Mouse (Mus musculus): ENCODE measurements around the gene Fasl. TPM values are rescaled to one million over a fixed set of nuclear protein-coding genes. Genes with fewer than 3 reads are reported as not detected.

Fasl gene
- polyA plus RNA-seq, 1 experiment from 2014 or later, result not detected

- Histone ChIP-seq H3K27me3 (ENCODE audit: control insufficient read depth, insufficient read depth, low read length) (no peaks in the 10 kb centered on the region), H3K27ac (replicated peaks) (no peak overlapping the region), H3K4me2 (replicated peaks; ENCODE audit: low read depth) (no peak overlapping the region), H3K9me3 (ENCODE audit: control insufficient read depth, low read length) (no peaks in the 10 kb centered on the region), H3K4me1 (replicated peaks; ENCODE audit: control insufficient read depth, insufficient read depth) (no peaks in the 10 kb centered on the region), H3K4me3 (ENCODE audit: low read depth, low read length) (no peak overlapping the region), H3K9ac (ENCODE audit: low read length) (no peak overlapping the region), H3K36me3 (ENCODE audit: control insufficient read depth, insufficient read depth, low read length) (no peaks in the 10 kb centered on the region)
- DNase-seq (ENCODE audit: low spot score), result no peak
- TF ChIP-seq EP300 (optimal IDR thresholded peaks at IDR 0.05), result no peak
- TF ChIP-seq CTCF (IDR thresholded peaks at IDR 0.05; ENCODE audit: low read depth), result no peak
- 70% methylated on average over 14 of the region's 14 CpGs for WGBS
- no peak for ATAC-seq (ENCODE audit: low FRiP score, low TSS enrichment)
Observed at GRCm38 (mm10) chr1:161734741-161735211, 53.5 kb downstream of the Fasl start.

- 90% methylated on average over 11 of the region's 11 CpGs for WGBS
- H3K36me3 ChIP-seq (ENCODE audit: control insufficient read depth, insufficient read depth, low read length), result no peaks in the 10 kb centered on the region
- ATAC-seq (ENCODE audit: low FRiP score, low TSS enrichment) (no peak), DNase-seq (ENCODE audit: low spot score) (no peak)
- H3K4me3 ChIP-seq (ENCODE audit: low read depth, low read length), result no peak overlapping the region
- no peak overlapping the region for H3K4me2 ChIP-seq (replicated peaks; ENCODE audit: low read depth)
- TF ChIP-seq EP300 (optimal IDR thresholded peaks at IDR 0.05) (no peak), CTCF (IDR thresholded peaks at IDR 0.05; ENCODE audit: low read depth) (no peak)
- no peaks in the 10 kb centered on the region for H3K9me3 ChIP-seq (ENCODE audit: control insufficient read depth, low read length)
- no peaks in the 10 kb centered on the region for H3K4me1 ChIP-seq (replicated peaks; ENCODE audit: control insufficient read depth, insufficient read depth)
- no peak overlapping the region for H3K27ac ChIP-seq (replicated peaks)
- H3K9ac ChIP-seq (ENCODE audit: low read length), result no peak overlapping the region
- no peaks in the 10 kb centered on the region for H3K27me3 ChIP-seq (ENCODE audit: control insufficient read depth, insufficient read depth, low read length)
Observed at GRCm38 (mm10) chr1:161734314-161734713, 54.0 kb downstream of the Fasl start.

Other genes starting within 250 kb of the Fasl start
- 10.9 and 11.4 TPM in 2 replicates for gene Suco, start 88.2 kb upstream of the Fasl start, polyA plus RNA-seq (2015; fragmentation: Nextera tagmentation; extraction: Ambion mirVana)
- 29.5 and 29.9 TPM in 2 replicates for gene Pigc, start 180.7 kb upstream of the Fasl start, polyA plus RNA-seq (2015; fragmentation: Nextera tagmentation; extraction: Ambion mirVana)
- not detected in 2 replicates for gene 4930558K02Rik, start 191.1 kb upstream of the Fasl start, polyA plus RNA-seq (2015; fragmentation: Nextera tagmentation; extraction: Ambion mirVana)